Mouse (Mus musculus): ENCODE results near the gene Ldhd.

DNA sequence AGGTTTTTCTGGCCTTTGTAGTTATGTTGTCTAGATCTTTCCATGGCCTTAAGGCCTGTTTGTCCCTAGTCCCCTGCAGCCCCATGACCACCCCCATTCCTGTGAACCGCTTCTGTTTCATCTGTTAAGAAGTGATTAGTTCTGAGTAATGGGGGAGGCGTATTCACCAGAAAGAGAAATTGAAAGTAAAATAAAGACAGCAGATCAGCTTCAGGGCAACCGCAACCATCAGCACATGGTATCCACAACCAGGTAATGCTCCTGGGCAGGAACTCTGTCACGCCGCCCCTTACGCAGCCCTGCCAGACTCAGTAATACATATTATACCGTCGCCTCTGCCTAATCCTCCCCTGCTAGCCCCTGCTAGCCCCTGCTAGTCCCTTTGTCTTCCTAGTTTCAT lies 15.5 kb upstream of the Ldhd start:
- TF ChIP-seq POLR2A (IDR thresholded peaks at IDR 0.05; ENCODE audit: low read depth, low read length) (no peak), CTCF (IDR thresholded peaks at IDR 0.05; ENCODE audit: extremely low read depth, insufficient read depth, insufficient read length, insufficient replicate concordance) (no peak)

Measured in spleen, adult 2 months (tissue).